Mouse (Mus musculus) c-Kit-positive CD71-positive TER-119-negative erythroid progenitor cells, embryonic 14.5 days (primary cell): ENCODE results near the gene Ifih1.

Experiments used
- DNase-seq: peaks from one replicate; pipeline ENCODE4 v3.0.0-alpha.2; 2013; ENCODE audit warnings: low read depth

Ifih1 gene

DNA sequence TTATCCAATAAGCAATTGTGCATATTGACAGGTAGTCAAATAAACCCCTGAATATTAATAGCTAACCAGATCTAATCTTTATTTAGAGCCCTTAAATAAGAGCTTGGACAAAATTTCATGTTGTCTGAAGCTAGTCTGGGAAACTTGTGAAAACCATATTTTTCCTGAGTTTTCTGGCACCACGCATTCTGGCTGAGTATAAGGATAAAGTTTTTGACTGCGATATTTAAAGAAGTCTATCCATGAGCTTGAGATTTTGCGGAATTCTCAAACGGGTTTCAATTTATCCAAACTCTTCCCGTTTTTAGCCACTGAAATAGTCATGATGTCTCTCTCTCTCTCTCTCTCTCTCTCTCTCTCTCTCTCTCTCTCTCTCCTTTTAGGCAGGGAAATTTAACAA lies 98.0 kb downstream of the Ifih1 start:
- no peak for DNase-seq
